Mouse (Mus musculus): Measurements from ENCODE around the gene Ntn4. TPM values are rescaled to one million over a fixed set of nuclear protein-coding genes. Genes with fewer than 3 reads are reported as not detected.
A peak's percentile ranks its signal among the peaks of the same experiment; 100 is the strongest.

Ntn4 gene
- total RNA-seq, 2 experiments from 2014 or later: 9.0 to 9.9 TPM

GRCm38 (mm10) chr10:93708515-93708914, 68.0 kb downstream of the Ntn4 start:
- intact Hi-C loops (cut with DNase I): no loop called here
- DNase-seq (ENCODE audit: low spot score in 2 of 2): no peak

GRCm38 (mm10) chr10:93709536-93709935, 69.1 kb downstream of the Ntn4 start:
- intact Hi-C loops (cut with DNase I): no loop called here
- DNase-seq (ENCODE audit: low spot score in 2 of 2): no peak

GRCm38 (mm10) chr10:93721625-93722337, 81.3 kb downstream of the Ntn4 start:
- DNase-seq (ENCODE audit: low spot score in 2 of 2): no peak
- intact Hi-C loops (cut with DNase I): no loop called here

- intact Hi-C loops (cut with DNase I): no loop called here
- no peak for DNase-seq (ENCODE audit: low spot score in 2 of 2)
Measured at GRCm38 (mm10) chr10:93723942-93724542, 83.6 kb downstream of the Ntn4 start.

- intact Hi-C loops (cut with DNase I): no loop called here
- no peak for DNase-seq (ENCODE audit: low spot score in 2 of 2)
Measured at GRCm38 (mm10) chr10:93728131-93728530, 87.7 kb downstream of the Ntn4 start.

- DNase-seq (ENCODE audit: low spot score in 2 of 2): no peak
- intact Hi-C loops (cut with DNase I): no loop called here
Measured at GRCm38 (mm10) chr10:93730514-93730913, 90.0 kb downstream of the Ntn4 start.

- intact Hi-C loops (cut with DNase I): no loop called here
- no peak for DNase-seq (ENCODE audit: low spot score in 2 of 2)
Measured at GRCm38 (mm10) chr10:93731248-93731691, 90.8 kb downstream of the Ntn4 start.

- DNase-seq (ENCODE audit: low spot score in 2 of 2): peak in 1 of 2 experiments; percentile 17
- intact Hi-C loops (cut with DNase I): no loop called here
Measured at GRCm38 (mm10) chr10:93736114-93736645, 95.7 kb downstream of the Ntn4 start.

- intact Hi-C loops (cut with DNase I): no loop called here
- DNase-seq (ENCODE audit: low spot score in 2 of 2): no peak
Measured at GRCm38 (mm10) chr10:93737080-93737479, 96.6 kb downstream of the Ntn4 start.

GRCm38 (mm10) chr10:93741446-93742096, 101.1 kb downstream of the Ntn4 start:
- DNase-seq (ENCODE audit: low spot score in 2 of 2): no peak
- intact Hi-C loops (cut with DNase I): no loop called here

GRCm38 (mm10) chr10:93742097-93742446, 101.6 kb downstream of the Ntn4 start:
- intact Hi-C loops (cut with DNase I): no loop called here
- no peak for DNase-seq (ENCODE audit: low spot score in 2 of 2)

- DNase-seq (ENCODE audit: low spot score in 2 of 2): no peak
- intact Hi-C loops (cut with DNase I): no loop called here
Measured at GRCm38 (mm10) chr10:93742598-93742997, 102.1 kb downstream of the Ntn4 start.

- no peak for DNase-seq (ENCODE audit: low spot score in 2 of 2)
Measured at GRCm38 (mm10) chr10:93749267-93750192, 109.0 kb downstream of the Ntn4 start.

GRCm38 (mm10) chr10:93751302-93751701, 110.8 kb downstream of the Ntn4 start:
- no peak for DNase-seq (ENCODE audit: low spot score in 2 of 2)
- intact Hi-C loops (cut with DNase I): no loop called here

More at GRCm38 (mm10) chr10:93749267-93750192, 109.0 kb downstream of the Ntn4 start:
- intact Hi-C loops (cut with DNase I): no loop called here

- intact Hi-C loops (cut with DNase I): no loop called here
- DNase-seq (ENCODE audit: low spot score in 2 of 2): peak in 1 of 2 experiments; percentile 32
Measured at GRCm38 (mm10) chr10:93753711-93754391, 113.4 kb downstream of the Ntn4 start.

GRCm38 (mm10) chr10:93756211-93756610, 115.7 kb downstream of the Ntn4 start:
- DNase-seq (ENCODE audit: low spot score in 2 of 2): no peak
- intact Hi-C loops (cut with DNase I): no loop called here

GRCm38 (mm10) chr10:93759644-93760043, 119.2 kb downstream of the Ntn4 start:
- peak; percentile 44 to 87 for DNase-seq (ENCODE audit: low spot score in 2 of 2)
- intact Hi-C loops (cut with DNase I): loop anchor here (5.0 kb wide), 1 partner anchor 147 kb away; no protein-coding TSS in a partner anchor

GRCm38 (mm10) chr10:93760429-93760828, 119.9 kb downstream of the Ntn4 start:
- intact Hi-C loops (cut with DNase I): loop anchor here (5.0 kb wide), 1 partner anchor 148 kb away; no protein-coding TSS in a partner anchor
- DNase-seq (ENCODE audit: low spot score in 2 of 2): peak; percentile 23 to 71

- intact Hi-C loops (cut with DNase I): loop anchor here (5.0 kb wide), 1 partner anchor 151 kb away; no protein-coding TSS in a partner anchor
- DNase-seq (ENCODE audit: low spot score in 2 of 2): no peak
Measured at GRCm38 (mm10) chr10:93763074-93763473, 122.6 kb downstream of the Ntn4 start.

All from left cerebral cortex, postnatal 25 days (tissue).